Mouse (Mus musculus): ENCODE results near the gene Itpkb.

- TF ChIP-seq CTCF (IDR thresholded peaks at IDR 0.05 in 2 of 3, conservative IDR thresholded peaks at IDR 0.05 in 1 of 3; ENCODE audit: control insufficient read depth in 1 of 3, insufficient read depth in 1 of 3, low read depth in 2 of 3, low read length in 3 of 3, poor library complexity in 1 of 3, severe bottlenecking in 1 of 3) (no peak), GABPA (IDR thresholded peaks at IDR 0.05; ENCODE audit: low read depth, low read length) (no peak), MEF2A (IDR thresholded peaks at IDR 0.05; ENCODE audit: extremely low read depth, insufficient replicate concordance, low read depth, low read length, poor library complexity, severe bottlenecking) (no peak), E2F4 (IDR thresholded peaks at IDR 0.05; ENCODE audit: borderline replicate concordance, low read depth, low read length) (no peak), POLR2A (IDR thresholded peaks at IDR 0.05; ENCODE audit: control insufficient read depth in 1 of 2, insufficient read depth in 1 of 2, low read depth in 1 of 2, low read length in 2 of 2, poor library complexity in 1 of 2) (peak in 1 of 2 experiments; percentile 24; a peak in 1 of 4 replicates), ZMIZ1 (IDR thresholded peaks at IDR 0.05; ENCODE audit: low read depth, low read length) (no peak), MAZ (IDR thresholded peaks at IDR 0.05; ENCODE audit: low read depth, low read length) (no peak), JUND (IDR thresholded peaks at IDR 0.05; ENCODE audit: low read depth, low read length) (no peak), USF1 (IDR thresholded peaks at IDR 0.05; ENCODE audit: low read depth, low read length) (peak; percentile 51), BHLHE40 (IDR thresholded peaks at IDR 0.05; ENCODE audit: borderline replicate concordance, low read depth, low read length) (no peak), UBTF (IDR thresholded peaks at IDR 0.05; ENCODE audit: borderline replicate concordance, insufficient read depth, low read depth, low read length) (no peak), EP300 (IDR thresholded peaks at IDR 0.05; ENCODE audit: low read depth in 1 of 2, low read length in 2 of 2) (0 out of 4 replicates have a peak, but pooled peaks of 1 of the 2 experiments have one; percentile 14), TCF12 (IDR thresholded peaks at IDR 0.05; ENCODE audit: low read depth, low read length) (no peak), SIN3A (IDR thresholded peaks at IDR 0.05; ENCODE audit: low read length) (peak; percentile 20; the same call in 1 of the 2 replicates)
Observed at GRCm38 (mm10) chr1:180423008-180423639, 92.8 kb downstream of the Itpkb start.

Data from MEL (cell line).